Mouse (Mus musculus): ENCODE measurements around the gene Arhgef6. TPM values are rescaled to one million over a fixed set of nuclear protein-coding genes. Genes with fewer than 3 reads are reported as not detected.

Arhgef6 gene
- polyA plus RNA-seq, 1 experiment = 38.2 TPM

GRCm38 (mm10) chrX:57339220-57339619, 691 bp upstream of the Arhgef6 start:
- 47% methylated on average over 4 of the region's 4 CpGs for WGBS
- DNase-seq = no peak
- Histone ChIP-seq H3K4me3 (replicated peaks; ENCODE audit: extremely low read depth, low read depth, low read length) (peak overlapping the region; percentile 23), H3K4me1 (ENCODE audit: control insufficient read depth, insufficient read depth, low read length) (no peaks in the 10 kb centered on the region; the same call in 1 of the 2 replicates)
- TF ChIP-seq CTCF (IDR thresholded peaks at IDR 0.05; ENCODE audit: insufficient read depth, low read length) (no peak), POLR2A (IDR thresholded peaks at IDR 0.05; ENCODE audit: borderline replicate concordance, extremely low read depth, low read depth, low read length) (no peak)

GRCm38 (mm10) chrX:57337582-57337981, 947 bp downstream of the Arhgef6 start:
- no peak for DNase-seq
- peak overlapping the region; percentile 16 for H3K4me3 ChIP-seq (replicated peaks; ENCODE audit: extremely low read depth, low read depth, low read length)
- TF ChIP-seq POLR2A (IDR thresholded peaks at IDR 0.05; ENCODE audit: borderline replicate concordance, extremely low read depth, low read depth, low read length) (no peak), CTCF (IDR thresholded peaks at IDR 0.05; ENCODE audit: insufficient read depth, low read length) (no peak)
- H3K4me1 ChIP-seq (ENCODE audit: control insufficient read depth, insufficient read depth, low read length) = no peaks in the 10 kb centered on the region; the same call in 1 of the 2 replicates

GRCm38 (mm10) chrX:57336958-57337357, 1.6 kb downstream of the Arhgef6 start:
- WGBS = 73% methylated on average over 9 of the region's 9 CpGs
- no peak for DNase-seq
- TF ChIP-seq POLR2A (IDR thresholded peaks at IDR 0.05; ENCODE audit: borderline replicate concordance, extremely low read depth, low read depth, low read length) (no peak), CTCF (IDR thresholded peaks at IDR 0.05; ENCODE audit: insufficient read depth, low read length) (no peak)
- no peaks in the 10 kb centered on the region; the same call in 1 of the 2 replicates for H3K4me1 ChIP-seq (ENCODE audit: control insufficient read depth, insufficient read depth, low read length)
- peak overlapping the region; percentile 48 for H3K4me3 ChIP-seq (replicated peaks; ENCODE audit: extremely low read depth, low read depth, low read length)

GRCm38 (mm10) chrX:57335313-57335712, 3.2 kb downstream of the Arhgef6 start:
- 81% methylated on average over 6 of the region's 6 CpGs for WGBS
- no peak for DNase-seq
- no peak overlapping the region for H3K4me3 ChIP-seq (replicated peaks; ENCODE audit: extremely low read depth, low read depth, low read length)
- no peak for TF ChIP-seq CTCF (IDR thresholded peaks at IDR 0.05; ENCODE audit: insufficient read depth, low read length)
- no peaks in the 10 kb centered on the region; the same call in 1 of the 2 replicates for H3K4me1 ChIP-seq (ENCODE audit: control insufficient read depth, insufficient read depth, low read length)

GRCm38 (mm10) chrX:57327668-57328338, 10.7 kb downstream of the Arhgef6 start:
- H3K4me1 ChIP-seq (ENCODE audit: control insufficient read depth, insufficient read depth, low read length) = no peaks in the 10 kb centered on the region
- H3K4me3 ChIP-seq (replicated peaks; ENCODE audit: extremely low read depth, low read depth, low read length) = no peak overlapping the region
- TF ChIP-seq POLR2A (IDR thresholded peaks at IDR 0.05; ENCODE audit: borderline replicate concordance, extremely low read depth, low read depth, low read length) = no peak
- TF ChIP-seq CTCF (IDR thresholded peaks at IDR 0.05; ENCODE audit: insufficient read depth, low read length) = no peak
- DNase-seq = no peak
- 73% methylated on average over 3 of the region's 3 CpGs for WGBS

GRCm38 (mm10) chrX:57326487-57327221, 11.9 kb downstream of the Arhgef6 start:
- Histone ChIP-seq H3K4me1 (ENCODE audit: control insufficient read depth, insufficient read depth, low read length) (no peaks in the 10 kb centered on the region; the same call in 1 of the 2 replicates), H3K4me3 (replicated peaks; ENCODE audit: extremely low read depth, low read depth, low read length) (peak overlapping the region; percentile 61)
- no peak for DNase-seq
- TF ChIP-seq POLR2A (IDR thresholded peaks at IDR 0.05; ENCODE audit: borderline replicate concordance, extremely low read depth, low read depth, low read length) = peak; percentile 52; the same call in 1 of the 2 replicates
- TF ChIP-seq CTCF (IDR thresholded peaks at IDR 0.05; ENCODE audit: insufficient read depth, low read length) = no peak
- 37% methylated on average over 16 of the region's 16 CpGs for WGBS

GRCm38 (mm10) chrX:57325861-57326461, 12.6 kb downstream of the Arhgef6 start:
- TF ChIP-seq POLR2A (IDR thresholded peaks at IDR 0.05; ENCODE audit: borderline replicate concordance, extremely low read depth, low read depth, low read length) (no peak), CTCF (IDR thresholded peaks at IDR 0.05; ENCODE audit: insufficient read depth, low read length) (no peak)
- WGBS = 22% methylated on average over 29 of the region's 29 CpGs
- peak overlapping the region; percentile 61 for H3K4me3 ChIP-seq (replicated peaks; ENCODE audit: extremely low read depth, low read depth, low read length)
- no peaks in the 10 kb centered on the region; the same call in 1 of the 2 replicates for H3K4me1 ChIP-seq (ENCODE audit: control insufficient read depth, insufficient read depth, low read length)
- peak; percentile 51 for DNase-seq

GRCm38 (mm10) chrX:57324891-57325290, 13.6 kb downstream of the Arhgef6 start:
- DNase-seq = no peak
- WGBS = 61% methylated on average over 6 of the region's 6 CpGs
- H3K4me3 ChIP-seq (replicated peaks; ENCODE audit: extremely low read depth, low read depth, low read length) = peak overlapping the region; percentile 16
- TF ChIP-seq CTCF (IDR thresholded peaks at IDR 0.05; ENCODE audit: insufficient read depth, low read length) = no peak
- TF ChIP-seq POLR2A (IDR thresholded peaks at IDR 0.05; ENCODE audit: borderline replicate concordance, extremely low read depth, low read depth, low read length) = no peak
- no peaks in the 10 kb centered on the region; the same call in 1 of the 2 replicates for H3K4me1 ChIP-seq (ENCODE audit: control insufficient read depth, insufficient read depth, low read length)

GRCm38 (mm10) chrX:57312066-57312465, 26.5 kb downstream of the Arhgef6 start:
- WGBS = 81% methylated on average over 5 of the region's 5 CpGs
- no peak for DNase-seq
- no peak overlapping the region for H3K4me3 ChIP-seq (replicated peaks; ENCODE audit: extremely low read depth, low read depth, low read length)
- TF ChIP-seq CTCF (IDR thresholded peaks at IDR 0.05; ENCODE audit: insufficient read depth, low read length) (no peak), POLR2A (IDR thresholded peaks at IDR 0.05; ENCODE audit: borderline replicate concordance, extremely low read depth, low read depth, low read length) (no peak)
- peaks cover 2% of the 10 kb centered on the region; the same call in 1 of the 2 replicates for H3K4me1 ChIP-seq (ENCODE audit: control insufficient read depth, insufficient read depth, low read length)
